Mouse (Mus musculus): ENCODE measurements around the gene Atxn1. TPM values are rescaled to one million over a fixed set of nuclear protein-coding genes. Genes with fewer than 3 reads are reported as not detected.

Atxn1 gene
- total and polyA plus RNA-seq, 3 experiments = 0.39 to 1.1 TPM; not detected in 1

GRCm38 (mm10) chr13:45773381-45774168 lies 191.2 kb downstream of the Atxn1 start:
- Histone ChIP-seq H3K9me3 (replicated peaks; ENCODE audit: insufficient read depth, low read length) (no peaks in the 10 kb centered on the region), H3K36me3 (ENCODE audit: control insufficient read depth in 1 of 2, insufficient read depth in 2 of 2, low read length in 2 of 2) (peaks cover 0 to 3% of the 10 kb centered on the region in 2 experiments; a peak in 1 of 4 replicates), H3K27me3 (ENCODE audit: control insufficient read depth in 1 of 2, insufficient read depth in 2 of 2, low read length in 2 of 2) (no peaks in the 10 kb centered on the region), H3K79me2 (ENCODE audit: control insufficient read depth, insufficient read depth, low read length, poor library complexity) (no peaks in the 10 kb centered on the region), H3K9ac (ENCODE audit: control insufficient read depth, low read depth, low read length, poor library complexity, severe bottlenecking) (no peak overlapping the region), H3K4me3 (ENCODE audit: control insufficient read depth in 1 of 2, insufficient read depth in 1 of 2, low read depth in 2 of 2, low read length in 2 of 2) (no peak overlapping the region), H3K27ac (ENCODE audit: control insufficient read depth, low read depth, low read length) (no peak overlapping the region), H3K4me1 (ENCODE audit: control insufficient read depth in 1 of 2, insufficient read depth in 2 of 2, low read length in 2 of 2) (peaks cover 0 to 14% of the 10 kb centered on the region in 2 experiments; a peak in 2 of 4 replicates)
- no peak for DNase-seq (ENCODE audit: low read depth, low spot score)
- TF ChIP-seq ETS1 (IDR thresholded peaks at IDR 0.05; ENCODE audit: low read depth, low read length) (no peak), GABPA (IDR thresholded peaks at IDR 0.05; ENCODE audit: low read depth, low read length) (no peak), NRF1 (IDR thresholded peaks at IDR 0.05; ENCODE audit: insufficient read depth, low read depth, low read length, poor library complexity, severe bottlenecking) (no peak), MXI1 (IDR thresholded peaks at IDR 0.05; ENCODE audit: low read depth, low read length) (no peak), BHLHE40 (IDR thresholded peaks at IDR 0.05; ENCODE audit: borderline replicate concordance, low read depth, low read length) (no peak), MYB (IDR thresholded peaks at IDR 0.05; ENCODE audit: low read depth, low read length) (no peak), MEF2A (IDR thresholded peaks at IDR 0.05; ENCODE audit: extremely low read depth, insufficient replicate concordance, low read depth, low read length, poor library complexity, severe bottlenecking) (no peak), KAT2A (conservative IDR thresholded peaks at IDR 0.05; ENCODE audit: low read depth, low read length) (no peak), RAD21 (IDR thresholded peaks at IDR 0.05; ENCODE audit: low read depth, low read length) (no peak), ELF1 (IDR thresholded peaks at IDR 0.05; ENCODE audit: low read depth, low read length) (no peak)

- Histone ChIP-seq H3K9ac (ENCODE audit: control insufficient read depth, low read depth, low read length, poor library complexity, severe bottlenecking) (no peak overlapping the region), H3K4me3 (ENCODE audit: control insufficient read depth in 1 of 2, insufficient read depth in 1 of 2, low read depth in 2 of 2, low read length in 2 of 2) (no peak overlapping the region), H3K27ac (ENCODE audit: control insufficient read depth, low read depth, low read length) (no peak overlapping the region), H3K4me1 (ENCODE audit: control insufficient read depth in 1 of 2, insufficient read depth in 2 of 2, low read length in 2 of 2) (peaks cover 0 to 2% of the 10 kb centered on the region in 2 experiments; a peak in 1 of 4 replicates), H3K79me2 (ENCODE audit: control insufficient read depth, insufficient read depth, low read length, poor library complexity) (no peaks in the 10 kb centered on the region), H3K27me3 (ENCODE audit: control insufficient read depth in 1 of 2, insufficient read depth in 2 of 2, low read length in 2 of 2) (no peaks in the 10 kb centered on the region), H3K9me3 (replicated peaks; ENCODE audit: insufficient read depth, low read length) (no peaks in the 10 kb centered on the region), H3K36me3 (ENCODE audit: control insufficient read depth in 1 of 2, insufficient read depth in 2 of 2, low read length in 2 of 2) (no peaks in the 10 kb centered on the region)
- TF ChIP-seq NRF1 (IDR thresholded peaks at IDR 0.05; ENCODE audit: insufficient read depth, low read depth, low read length, poor library complexity, severe bottlenecking) (no peak), E2F4 (IDR thresholded peaks at IDR 0.05; ENCODE audit: borderline replicate concordance, low read depth, low read length) (no peak), USF1 (IDR thresholded peaks at IDR 0.05; ENCODE audit: low read depth, low read length) (peak; percentile 73), USF2 (IDR thresholded peaks at IDR 0.05; ENCODE audit: borderline replicate concordance in 1 of 2, insufficient read depth in 1 of 2, low read depth in 1 of 2, low read length in 2 of 2) (peak in 1 of 2 experiments; percentile 52; a peak in 1 of 4 replicates), POLR2AphosphoS2 (IDR thresholded peaks at IDR 0.05; ENCODE audit: low read length) (no peak), ZKSCAN1 (IDR thresholded peaks at IDR 0.05; ENCODE audit: low read depth, low read length) (no peak), MAFK (IDR thresholded peaks at IDR 0.05; ENCODE audit: borderline replicate concordance, low read depth, low read length) (no peak)
- no peak for DNase-seq (ENCODE audit: low read depth, low spot score)
Observed at GRCm38 (mm10) chr13:45769757-45770156, 195.1 kb downstream of the Atxn1 start.
